Mouse (Mus musculus) liver, embryonic 14.5 days (tissue): Measurements from ENCODE around the gene Ttc29.

ENCODE experiments used
- CTCF ChIP-seq: IDR thresholded peaks from 2 replicates; pipeline ENCODE4 v1.5.1; 2016; ENCODE audit warnings: antibody characterized with exemption, low read depth, control low read depth
- EP300 ChIP-seq: IDR thresholded peaks from 2 replicates; pipeline ENCODE4 v1.6.1; 2016; ENCODE audit warnings: antibody characterized with exemption, low read depth

DNA sequence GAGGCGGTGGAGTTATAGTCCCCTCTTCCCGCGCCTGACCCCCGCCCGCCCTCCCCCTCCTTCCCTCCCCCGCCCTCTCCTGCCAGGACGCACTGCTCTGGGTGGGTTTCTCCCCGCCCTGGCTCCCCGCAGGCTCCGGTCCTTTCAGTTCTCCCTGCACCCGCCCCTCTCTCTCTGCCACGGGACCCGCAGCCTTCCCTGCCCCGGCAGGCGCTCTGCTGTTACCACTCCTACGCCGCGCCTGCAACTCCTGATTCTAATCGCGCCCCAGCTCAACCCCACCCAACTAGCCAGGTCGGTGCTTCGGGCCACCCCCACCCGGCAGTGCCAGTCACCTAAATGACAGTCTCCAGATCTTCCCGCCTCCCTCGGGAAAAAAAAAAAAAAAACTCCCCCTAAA lies 223.6 kb downstream of the Ttc29 start:
- no peak for TF ChIP-seq CTCF
- TF ChIP-seq EP300, result no peak
